Mouse (Mus musculus) stomach, postnatal 0 days (tissue): ENCODE data around the gene Ino80b. TPM values are rescaled to one million over a fixed set of nuclear protein-coding genes. Genes with fewer than 3 reads are reported as not detected.

ENCODE experiments used
- ATAC-seq: fragments of 200-750 bp; cut with Nextera tagmentation; 2 replicates; pipeline ENCODE4 v1.8.0; 2017; ENCODE audit not compliant: low FRiP score, low TSS enrichment
- DNase-seq: peaks from one replicate; pipeline ENCODE4 v3.0.0-alpha.2; 2016; ENCODE audit warnings: low spot score
- H3K27ac ChIP-seq: fragments of 300-500 bp; sonication (generic); replicated peaks from 2 replicates; pipeline ENCODE4 v1.5.1; 2014; ENCODE audit warnings: mild to moderate bottlenecking, control low read depth
- H3K27me3 ChIP-seq: fragments of 300-500 bp; sonication (generic); 2 replicates; pipeline ENCODE4 v1.6.1; 2014; ENCODE audit warnings: low read length; ENCODE audit not compliant: control insufficient read depth, insufficient read depth
- H3K36me3 ChIP-seq: fragments of 300-500 bp; sonication (generic); 2 replicates; pipeline ENCODE4 v1.6.1; 2014; ENCODE audit warnings: low read length, mixed read lengths; ENCODE audit not compliant: control insufficient read depth, insufficient read depth
- H3K4me1 ChIP-seq: fragments of 300-500 bp; sonication (generic); replicated peaks from 2 replicates; pipeline ENCODE4 v1.6.1; 2014; ENCODE audit warnings: antibody characterized with exemption; ENCODE audit not compliant: control insufficient read depth, insufficient read depth
- H3K4me2 ChIP-seq: fragments of 300-500 bp; sonication (generic); replicated peaks from 2 replicates; pipeline ENCODE4 v1.6.1; 2014; ENCODE audit warnings: low read depth, mild to moderate bottlenecking, control low read depth, moderate library complexity
- H3K4me3 ChIP-seq: fragments of 300-500 bp; sonication (generic); 2 replicates; pipeline ENCODE4 v1.5.1; 2014; ENCODE audit warnings: low read depth, low read length, control low read depth
- H3K9ac ChIP-seq: fragments of 300-500 bp; sonication (generic); 2 replicates; pipeline ENCODE4 v1.6.1; 2014; ENCODE audit warnings: mild to moderate bottlenecking, low read length, control low read depth, mixed read lengths
- H3K9me3 ChIP-seq: fragments of 300-500 bp; sonication (generic); 2 replicates; pipeline ENCODE4 v1.6.1; 2016; ENCODE audit warnings: low read length; ENCODE audit not compliant: control insufficient read depth
- CTCF ChIP-seq: IDR thresholded peaks from 2 replicates; pipeline ENCODE4 v1.5.1; 2016; ENCODE audit warnings: antibody characterized with exemption, low read depth, mild to moderate bottlenecking, moderate library complexity
- EP300 ChIP-seq: optimal IDR thresholded peaks from 2 replicates; pipeline ENCODE3; 2016; ENCODE audit warnings: antibody characterized with exemption
- WGBS: fragments of 180-500 bp; shearing (Covaris S2); extraction: QIAGEN DNeasy Blood & Tissue Kit; methylation state at CpG from one replicate; pipeline ENCODE4 v1.1.7; 2014; 5-methylcytosine and 5-hydroxymethylcytosine counted together
- polyA plus RNA-seq: library from polyadenylated mRNA; unstranded; fragments of >200 nt; fragmentation: Nextera tagmentation; extraction: Ambion mirVana; gene quantifications from 2 replicates; pipeline ENCODE4 v1.2.1, GENCODE M21; 2015

Ino80b gene
- polyA plus RNA-seq, 1 experiment from 2014 or later = 7.7 TPM

- Histone ChIP-seq H3K4me1 (peaks cover 2% of the 10 kb centered on the region), H3K4me2 (peak within 1 kb of the TSS; percentile 89), H3K27ac (peak within 1 kb of the TSS; percentile 99), H3K9me3 (no peaks in the 10 kb centered on the region), H3K9ac (peak within 1 kb of the TSS; percentile 89), H3K36me3 (no peaks in the 10 kb centered on the region), H3K27me3 (no peaks in the 10 kb centered on the region), H3K4me3 (peak within 1 kb of the TSS; percentile 57)
- DNase-seq (peak; percentile 50), ATAC-seq (no peak)
- no peak for TF ChIP-seq CTCF
- no peak for TF ChIP-seq EP300
- 53% methylated on average over 7 of the region's 7 CpGs for WGBS
Observed at GRCm38 (mm10) chr6:83134951-83135513, 9.8 kb upstream of the Ino80b start, which contains the start of gene Rtkn. Gene Rtkn, plus strand, starts transcription at chr6:83135463.

- ATAC-seq = no peak
- H3K4me3 ChIP-seq = no peak overlapping the region
- H3K4me1 ChIP-seq = peaks cover 2% of the 10 kb centered on the region
- H3K9me3 ChIP-seq = no peaks in the 10 kb centered on the region
- TF ChIP-seq EP300 (no peak), CTCF (no peak)
- H3K4me2 ChIP-seq = no peak overlapping the region
- WGBS = 62% methylated on average over 3 of the region's 3 CpGs
- no peak overlapping the region for H3K9ac ChIP-seq
- no peaks in the 10 kb centered on the region for H3K27me3 ChIP-seq
- H3K36me3 ChIP-seq = no peaks in the 10 kb centered on the region
- DNase-seq = no peak
- peak overlapping the region; percentile 99 for H3K27ac ChIP-seq
Observed at GRCm38 (mm10) chr6:83134226-83134625, 9.0 kb upstream of the Ino80b start.

- no peaks in the 10 kb centered on the region; the same call in none of the 2 replicates for H3K4me1 ChIP-seq
- no peak overlapping the region for H3K9ac ChIP-seq
- WGBS = 73% methylated on average over 9 of the region's 9 CpGs
- H3K27ac ChIP-seq = no peak overlapping the region
- no peak for ATAC-seq
- no peaks in the 10 kb centered on the region for H3K27me3 ChIP-seq
- no peak overlapping the region for H3K4me2 ChIP-seq
- no peak overlapping the region for H3K4me3 ChIP-seq
- no peak for TF ChIP-seq EP300
- TF ChIP-seq CTCF = no peak
- H3K9me3 ChIP-seq = no peaks in the 10 kb centered on the region
- H3K36me3 ChIP-seq = no peaks in the 10 kb centered on the region
- DNase-seq = no peak
Observed at GRCm38 (mm10) chr6:83132176-83132919, 7.1 kb upstream of the Ino80b start.

- peak; percentile 54 for DNase-seq
- Histone ChIP-seq H3K9ac (no peak overlapping the region), H3K27me3 (no peaks in the 10 kb centered on the region), H3K27ac (peak overlapping the region; percentile 71; the same call in 1 of the 2 replicates), H3K4me2 (no peak overlapping the region), H3K4me1 (no peaks in the 10 kb centered on the region; the same call in none of the 2 replicates), H3K36me3 (no peaks in the 10 kb centered on the region), H3K4me3 (no peak overlapping the region), H3K9me3 (no peaks in the 10 kb centered on the region)
- 35% methylated on average over 6 of the region's 6 CpGs for WGBS
- ATAC-seq = peak; percentile 49
- TF ChIP-seq CTCF (no peak), EP300 (no peak)
Observed at GRCm38 (mm10) chr6:83131469-83132034, 6.3 kb upstream of the Ino80b start.

GRCm38 (mm10) chr6:83127419-83127818 is 2.2 kb upstream of the Ino80b start:
- no peak overlapping the region for H3K4me2 ChIP-seq
- H3K9me3 ChIP-seq = no peaks in the 10 kb centered on the region
- TF ChIP-seq CTCF = peak; percentile 56
- TF ChIP-seq EP300 = no peak
- no peak for ATAC-seq
- no peak overlapping the region for H3K27ac ChIP-seq
- H3K27me3 ChIP-seq = no peaks in the 10 kb centered on the region
- no peak overlapping the region for H3K9ac ChIP-seq
- H3K4me1 ChIP-seq = no peaks in the 10 kb centered on the region; the same call in none of the 2 replicates
- no peak overlapping the region for H3K4me3 ChIP-seq
- H3K36me3 ChIP-seq = no peaks in the 10 kb centered on the region
- 97% methylated on average over 5 of the region's 5 CpGs for WGBS
- no peak for DNase-seq
